Mouse (Mus musculus): ENCODE data around the gene Thsd4. TPM values are rescaled to one million over a fixed set of nuclear protein-coding genes. Genes with fewer than 3 reads are reported as not detected.

Gene Thsd4
- polyA plus RNA-seq, 1 experiment from 2014 or later: 1.8 TPM

DNA sequence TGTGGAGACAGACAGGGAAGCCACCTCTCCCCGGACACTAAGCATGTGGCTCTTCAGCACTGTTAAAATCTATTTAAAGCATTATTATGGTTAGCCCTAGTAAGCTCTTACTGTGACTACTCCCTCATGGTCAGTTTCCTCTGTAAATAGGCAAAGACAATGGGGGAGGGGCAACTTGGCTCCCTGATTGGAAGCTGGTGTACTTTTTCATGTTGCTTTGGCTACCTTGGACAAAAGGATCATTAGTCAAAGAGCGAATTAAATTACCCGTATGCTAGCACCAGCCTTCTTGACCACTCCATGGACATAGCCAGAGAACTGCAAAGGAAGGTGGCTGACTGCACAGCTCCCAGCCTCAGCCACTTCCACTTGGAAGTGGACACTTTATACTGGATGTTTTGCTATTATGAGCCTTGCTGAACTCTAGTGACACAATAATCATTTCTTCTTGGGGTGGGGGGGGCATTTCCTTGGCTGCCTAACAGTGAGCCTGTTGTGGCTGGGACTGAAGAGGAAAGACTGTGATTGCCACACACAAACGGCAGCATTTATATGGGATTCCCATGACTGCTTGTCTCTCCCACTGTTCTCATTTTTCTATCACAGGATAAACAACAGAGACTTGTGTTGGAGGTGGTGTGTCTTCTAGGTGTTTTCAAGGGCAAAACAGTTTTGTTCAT lies 107.6 kb downstream of the Thsd4 start:
- ChIA-PET CTCF (no interaction called here), POLR2A (interaction anchor here (0.6 kb wide), 1 partner anchor 138 kb away, joined by 3 read pairs; no protein-coding TSS in a partner anchor)
- ATAC-seq: no peak
- TF ChIP-seq CTCF (IDR thresholded peaks at IDR 0.05): no peak
- no peaks in the 10 kb centered on the region for H3K27me3 ChIP-seq
- DNase-seq (ENCODE audit: low read depth, low spot score): no peak
- in situ Hi-C loops (cut with MboI; ENCODE audit: low pct_unique_long_range_greater_than_20kb): no loop called here

DNA sequence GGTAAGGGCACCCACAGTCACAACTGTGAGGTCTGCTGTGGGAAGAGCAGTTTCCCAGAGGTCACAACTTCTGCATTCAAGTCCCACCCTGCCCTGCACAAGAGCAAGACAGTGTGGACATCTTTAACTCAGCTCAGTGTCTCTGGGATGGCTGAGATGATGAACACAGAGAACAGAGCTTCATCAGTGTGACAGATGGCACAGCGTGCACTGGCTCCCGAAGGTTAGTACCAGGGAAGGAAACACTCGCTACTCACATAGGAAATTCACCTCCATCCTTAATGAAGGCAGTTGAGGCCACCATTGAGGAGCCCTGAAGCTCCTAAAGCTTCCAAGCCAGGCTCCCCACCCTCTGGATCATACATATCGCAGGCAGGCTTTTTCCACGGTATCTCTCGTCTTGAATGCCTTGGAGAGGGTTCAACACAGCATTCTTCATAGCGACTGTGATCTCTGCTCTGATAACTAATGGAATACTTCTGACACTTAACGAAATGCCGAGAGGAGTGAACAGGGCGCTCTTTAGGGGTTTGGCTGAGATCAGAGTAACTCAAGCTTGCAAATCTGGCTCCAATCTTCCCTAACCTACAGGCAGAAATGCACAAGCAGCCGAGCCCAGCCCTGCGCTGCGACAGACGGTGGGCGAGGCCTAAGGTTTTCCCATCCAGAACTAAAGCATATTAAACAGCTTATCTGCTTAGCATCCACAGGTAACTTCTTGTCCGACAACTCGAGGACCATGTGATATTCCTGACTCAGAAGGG lies 110.8 kb downstream of the Thsd4 start:
- no peak for DNase-seq (ENCODE audit: low read depth, low spot score)
- no peak for ATAC-seq
- POLR2A ChIA-PET: no interaction called here
- in situ Hi-C loops (cut with MboI; ENCODE audit: low pct_unique_long_range_greater_than_20kb): no loop called here
- CTCF ChIA-PET: no interaction called here
- no peaks in the 10 kb centered on the region for H3K27me3 ChIP-seq
- TF ChIP-seq CTCF (IDR thresholded peaks at IDR 0.05): no peak

DNA sequence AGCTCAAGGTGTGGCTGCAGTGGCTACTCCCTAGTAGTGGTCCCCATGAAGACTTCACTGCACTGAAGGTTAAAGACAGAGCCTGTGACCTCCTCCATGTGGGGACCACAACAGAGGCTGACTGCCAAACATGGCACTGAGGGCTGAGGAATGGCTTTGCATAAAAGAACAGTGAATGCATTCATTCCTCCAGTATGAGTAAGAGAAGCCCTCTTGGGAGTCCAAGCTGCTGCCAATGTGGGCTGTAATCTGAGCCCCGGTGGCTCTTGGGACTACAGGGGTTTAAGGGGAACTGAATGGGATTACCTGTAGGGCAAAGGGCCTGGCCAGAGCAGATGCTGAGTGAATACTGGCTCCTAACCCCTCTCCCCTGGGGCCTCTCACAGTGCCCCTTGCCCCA lies 114.5 kb downstream of the Thsd4 start:
- CTCF ChIA-PET: no interaction called here
- H3K27me3 ChIP-seq: no peaks in the 10 kb centered on the region
- ATAC-seq: peak; percentile 21
- in situ Hi-C loops (cut with MboI; ENCODE audit: low pct_unique_long_range_greater_than_20kb): no loop called here
- no peak for TF ChIP-seq CTCF (IDR thresholded peaks at IDR 0.05)
- DNase-seq (ENCODE audit: low read depth, low spot score): no peak
- POLR2A ChIA-PET: no interaction called here

DNA sequence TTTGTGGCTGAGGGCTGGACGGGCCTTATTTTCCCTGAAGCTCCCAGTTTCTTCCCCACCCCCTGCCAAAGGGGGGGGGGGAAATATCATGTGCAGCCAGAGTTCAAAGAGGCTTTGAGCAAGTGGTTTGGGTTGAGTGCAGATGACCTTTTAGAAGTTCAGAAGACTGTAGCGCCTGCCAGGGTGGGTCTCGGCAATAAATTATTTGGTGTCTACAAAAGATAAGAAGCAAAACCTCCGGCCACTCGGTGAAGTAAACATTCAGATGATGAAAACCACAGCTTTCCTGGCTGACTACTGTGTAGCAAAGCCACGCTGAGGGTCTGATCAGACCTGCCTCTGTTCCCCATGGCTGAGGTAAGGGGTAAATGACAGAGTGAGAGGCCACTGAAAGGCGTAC lies 116.1 kb downstream of the Thsd4 start:
- ATAC-seq (no peak), DNase-seq (ENCODE audit: low read depth, low spot score) (no peak)
- no peaks in the 10 kb centered on the region for H3K27me3 ChIP-seq
- TF ChIP-seq CTCF (IDR thresholded peaks at IDR 0.05): no peak
- in situ Hi-C loops (cut with MboI; ENCODE audit: low pct_unique_long_range_greater_than_20kb): no loop called here
- CTCF ChIA-PET: interaction anchor here (0.7 to 1.0 kb wide), 2 partner anchors 9 to 51 kb away, joined by 3 read pairs; no protein-coding TSS in a partner anchor
- POLR2A ChIA-PET: interaction anchor here (0.7 kb wide), 1 partner anchor 156 kb away, joined by 3 read pairs; no protein-coding TSS in a partner anchor

DNA sequence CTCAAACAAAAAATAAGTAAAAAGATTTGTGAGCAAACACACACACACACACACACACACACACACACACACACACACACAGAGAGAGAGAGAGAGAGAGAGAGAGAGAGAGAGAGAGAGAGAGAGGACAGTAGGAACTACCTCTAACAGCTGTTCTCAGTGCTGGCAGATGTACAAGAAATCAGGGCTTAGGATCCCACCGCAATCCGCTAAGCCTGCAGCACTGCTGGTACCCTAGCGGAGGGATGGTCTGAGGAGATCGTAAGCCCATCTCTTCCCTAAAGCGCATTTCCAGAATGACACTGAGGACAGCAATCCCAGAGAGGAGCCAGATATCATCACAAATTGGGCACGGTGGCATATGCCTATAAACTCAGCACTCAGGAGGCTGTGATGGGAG lies 119.2 kb downstream of the Thsd4 start:
- DNase-seq (ENCODE audit: low read depth, low spot score) (no peak), ATAC-seq (no peak)
- ChIA-PET CTCF (no interaction called here), POLR2A (no interaction called here)
- TF ChIP-seq CTCF (IDR thresholded peaks at IDR 0.05): no peak
- in situ Hi-C loops (cut with MboI; ENCODE audit: low pct_unique_long_range_greater_than_20kb): no loop called here
- H3K27me3 ChIP-seq: no peaks in the 10 kb centered on the region

DNA sequence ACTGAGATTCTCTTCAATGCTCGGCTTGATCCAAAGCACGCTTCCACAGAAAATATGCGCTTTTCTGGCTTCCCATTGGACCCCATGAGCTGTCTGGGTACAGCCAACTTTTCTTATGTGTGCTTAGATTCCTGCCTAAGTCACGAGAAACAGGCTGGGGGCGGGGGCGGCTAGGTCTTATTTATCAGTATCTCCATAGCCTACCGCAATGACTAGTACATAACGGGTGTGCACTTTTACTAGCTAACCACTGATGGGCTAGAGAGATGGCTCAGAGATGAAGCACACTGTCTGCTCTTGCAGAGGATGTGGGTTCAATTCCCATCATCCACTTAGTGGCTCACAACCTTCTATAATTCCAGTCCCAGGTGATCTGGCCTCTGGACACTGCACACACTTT lies 121.8 kb downstream of the Thsd4 start:
- no peak for ATAC-seq
- in situ Hi-C loops (cut with MboI; ENCODE audit: low pct_unique_long_range_greater_than_20kb): no loop called here
- ChIA-PET CTCF (no interaction called here), POLR2A (no interaction called here)
- H3K27me3 ChIP-seq: no peaks in the 10 kb centered on the region
- TF ChIP-seq CTCF (IDR thresholded peaks at IDR 0.05): no peak
- DNase-seq (ENCODE audit: low read depth, low spot score): no peak

DNA sequence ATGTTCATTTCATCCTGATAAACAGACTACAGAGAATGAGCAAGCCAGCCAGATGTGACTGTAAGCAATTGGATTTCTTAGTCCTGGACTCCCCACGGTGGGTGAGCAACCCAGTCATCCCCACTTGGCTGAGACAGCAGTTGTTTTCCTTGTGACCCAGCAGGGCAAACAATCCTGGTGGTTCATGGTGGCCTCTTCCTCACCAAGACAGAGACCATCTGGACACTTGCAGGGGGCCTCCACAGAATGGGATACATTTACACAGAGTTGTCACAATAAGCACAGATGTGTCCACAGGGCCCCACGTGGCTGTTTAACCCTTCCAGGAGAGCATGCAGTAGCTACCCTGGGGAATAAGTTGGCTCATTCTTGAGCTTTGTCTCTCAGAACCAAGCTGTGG lies 123.8 kb downstream of the Thsd4 start:
- TF ChIP-seq CTCF (IDR thresholded peaks at IDR 0.05): no peak
- ATAC-seq (no peak), DNase-seq (ENCODE audit: low read depth, low spot score) (no peak)
- in situ Hi-C loops (cut with MboI; ENCODE audit: low pct_unique_long_range_greater_than_20kb): no loop called here
- CTCF ChIA-PET: no interaction called here
- H3K27me3 ChIP-seq: no peaks in the 10 kb centered on the region
- POLR2A ChIA-PET: no interaction called here

DNA sequence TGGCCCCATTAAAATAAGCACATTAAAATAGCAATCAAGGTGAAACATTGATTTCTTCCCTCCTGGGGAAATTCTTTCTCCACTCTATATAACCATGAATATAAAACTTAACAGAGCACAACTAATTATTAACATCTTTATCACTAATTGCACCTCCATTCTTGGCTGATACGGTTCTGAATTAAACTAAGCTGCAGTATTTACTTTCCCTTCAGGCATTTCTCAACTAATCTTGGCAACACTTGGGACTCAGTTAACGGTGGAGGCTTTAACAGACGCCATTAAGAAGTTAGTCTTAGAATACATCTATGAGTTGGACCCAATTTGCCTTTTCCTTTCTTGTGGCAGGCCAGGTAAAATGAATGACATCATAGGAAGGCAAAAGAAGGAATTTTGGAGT lies 125.8 kb downstream of the Thsd4 start:
- no peak for TF ChIP-seq CTCF (IDR thresholded peaks at IDR 0.05)
- ChIA-PET POLR2A (no interaction called here), CTCF (interaction anchor here (1.3 kb wide), 1 partner anchor 10 kb away, joined by 3 read pairs; no protein-coding TSS in a partner anchor)
- DNase-seq (ENCODE audit: low read depth, low spot score) (no peak), ATAC-seq (no peak)
- no peaks in the 10 kb centered on the region for H3K27me3 ChIP-seq
- in situ Hi-C loops (cut with MboI; ENCODE audit: low pct_unique_long_range_greater_than_20kb): no loop called here

DNA sequence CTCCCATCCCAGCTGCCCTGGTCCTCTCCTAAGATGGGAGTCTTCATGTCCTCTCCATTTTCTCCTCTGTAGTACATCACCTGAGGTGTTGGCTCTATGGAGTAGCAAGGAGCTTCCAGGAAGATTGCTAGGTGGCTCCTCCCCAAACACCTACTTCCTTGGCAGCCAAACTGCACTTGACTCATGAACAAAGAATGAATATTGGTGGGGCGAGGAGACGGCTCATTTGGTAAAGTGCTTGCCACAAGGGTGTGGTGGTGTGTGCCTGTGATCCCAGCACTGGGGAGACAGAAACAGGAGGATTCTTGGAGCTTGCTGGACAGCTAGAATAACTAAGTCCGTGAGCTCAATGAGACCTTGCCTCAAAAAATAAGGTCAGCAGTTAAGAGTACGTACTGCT lies 128.9 kb downstream of the Thsd4 start:
- no peak for ATAC-seq
- in situ Hi-C loops (cut with MboI; ENCODE audit: low pct_unique_long_range_greater_than_20kb): no loop called here
- TF ChIP-seq CTCF (IDR thresholded peaks at IDR 0.05): no peak
- ChIA-PET POLR2A (interaction anchor here (0.7 to 1.5 kb wide), 2 partner anchors 12 to 112 kb away, joined by 4 read pairs; no protein-coding TSS in a partner anchor), CTCF (interaction anchor here (1.1 kb wide), 1 partner anchor 75 kb away, joined by 3 read pairs; no protein-coding TSS in a partner anchor)
- no peak for DNase-seq (ENCODE audit: low read depth, low spot score)
- H3K27me3 ChIP-seq: no peaks in the 10 kb centered on the region

DNA sequence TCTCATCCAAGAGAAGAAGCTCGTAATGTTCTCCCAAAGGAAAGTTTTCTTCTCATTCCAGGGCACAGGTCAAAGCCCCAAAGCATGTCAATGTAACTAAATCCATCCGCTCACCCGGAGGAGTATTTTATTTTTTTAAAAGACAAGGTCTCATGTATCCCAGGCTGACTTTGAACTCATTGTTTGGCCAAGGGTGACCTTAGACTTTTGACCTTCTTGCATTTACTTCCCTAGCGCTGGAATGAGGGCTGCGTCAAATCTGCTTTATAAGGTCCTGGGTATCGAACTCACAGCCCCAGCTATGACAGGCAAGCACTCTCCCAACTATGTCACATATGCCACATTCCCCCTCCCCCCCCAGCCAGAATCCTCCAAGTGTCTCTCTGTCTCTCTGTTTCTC lies 137.1 kb downstream of the Thsd4 start:
- no peak for ATAC-seq
- no peak for TF ChIP-seq CTCF (IDR thresholded peaks at IDR 0.05)
- no peaks in the 10 kb centered on the region for H3K27me3 ChIP-seq
- in situ Hi-C loops (cut with MboI; ENCODE audit: low pct_unique_long_range_greater_than_20kb): no loop called here
- no peak for DNase-seq (ENCODE audit: low read depth, low spot score)
- ChIA-PET CTCF (no interaction called here), POLR2A (no interaction called here)

DNA sequence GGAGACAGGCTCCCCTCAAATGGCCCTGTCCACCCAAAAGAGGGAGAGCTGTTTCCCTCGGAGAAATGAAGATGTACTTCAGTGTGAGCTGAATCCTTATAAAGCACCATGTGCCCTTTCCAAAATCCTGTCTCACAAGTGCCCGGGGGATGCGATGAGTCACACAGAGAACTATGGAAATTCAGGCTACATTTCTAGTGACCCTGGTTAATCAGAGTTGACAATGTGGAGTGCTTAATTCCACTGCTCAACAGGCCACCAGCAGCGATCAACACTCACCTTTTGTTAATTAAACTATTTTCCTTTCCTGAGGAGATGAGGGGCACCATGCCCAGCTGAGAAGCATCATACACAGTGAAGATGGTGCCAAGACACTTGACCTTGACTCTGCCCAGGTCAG lies 138.9 kb downstream of the Thsd4 start:
- ChIA-PET POLR2A (no interaction called here), CTCF (interaction anchor here (0.9 kb wide), 1 partner anchor 16 kb away, joined by 3 read pairs; no protein-coding TSS in a partner anchor)
- H3K27me3 ChIP-seq: no peaks in the 10 kb centered on the region
- in situ Hi-C loops (cut with MboI; ENCODE audit: low pct_unique_long_range_greater_than_20kb): no loop called here
- DNase-seq (ENCODE audit: low read depth, low spot score) (no peak), ATAC-seq (no peak)
- TF ChIP-seq CTCF (IDR thresholded peaks at IDR 0.05): no peak
